Mouse (Mus musculus) testis, adult 2 months (tissue): ENCODE measurements around the gene Mip.

Experiments
- CTCF ChIP-seq: fragments of 200-500 bp; IDR thresholded peaks from 2 replicates; pipeline ENCODE4 v1.5.1; 2012; ENCODE audit warnings: low read depth, mild to moderate bottlenecking, inconsistent platforms, low read length, moderate library complexity; ENCODE audit not compliant: control insufficient read depth, insufficient read depth, insufficient replicate concordance
- POLR2A ChIP-seq: fragments of 200-500 bp; IDR thresholded peaks from 2 replicates; pipeline ENCODE4 v1.6.1; 2012; ENCODE audit warnings: low read depth, mild to moderate bottlenecking, inconsistent platforms, low read length, moderate library complexity; ENCODE audit not compliant: control insufficient read depth

DNA sequence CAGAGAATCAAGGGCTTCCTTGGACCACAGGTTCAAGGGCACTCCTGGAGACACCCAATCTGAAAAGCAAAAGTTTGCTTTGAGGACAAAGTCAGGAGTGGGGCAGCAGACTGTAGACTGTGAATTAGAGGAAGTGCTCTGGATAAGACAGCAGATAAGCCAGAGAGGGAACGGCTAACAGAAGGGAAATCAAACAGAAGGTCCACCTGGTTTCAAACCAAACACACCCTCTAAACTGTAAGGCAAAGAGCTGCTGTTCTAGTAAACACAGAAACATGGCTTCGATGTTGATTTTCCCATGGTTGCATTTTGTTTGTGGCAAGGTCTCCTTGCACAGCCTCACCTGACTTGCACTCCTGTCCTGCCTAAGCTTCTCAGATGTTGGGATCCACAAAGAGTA, 34.2 kb upstream of the Mip start:
- TF ChIP-seq CTCF (no peak), POLR2A (no peak)
